Mouse (Mus musculus): ENCODE data around the gene Ribc2.

Ribc2 gene

DNA sequence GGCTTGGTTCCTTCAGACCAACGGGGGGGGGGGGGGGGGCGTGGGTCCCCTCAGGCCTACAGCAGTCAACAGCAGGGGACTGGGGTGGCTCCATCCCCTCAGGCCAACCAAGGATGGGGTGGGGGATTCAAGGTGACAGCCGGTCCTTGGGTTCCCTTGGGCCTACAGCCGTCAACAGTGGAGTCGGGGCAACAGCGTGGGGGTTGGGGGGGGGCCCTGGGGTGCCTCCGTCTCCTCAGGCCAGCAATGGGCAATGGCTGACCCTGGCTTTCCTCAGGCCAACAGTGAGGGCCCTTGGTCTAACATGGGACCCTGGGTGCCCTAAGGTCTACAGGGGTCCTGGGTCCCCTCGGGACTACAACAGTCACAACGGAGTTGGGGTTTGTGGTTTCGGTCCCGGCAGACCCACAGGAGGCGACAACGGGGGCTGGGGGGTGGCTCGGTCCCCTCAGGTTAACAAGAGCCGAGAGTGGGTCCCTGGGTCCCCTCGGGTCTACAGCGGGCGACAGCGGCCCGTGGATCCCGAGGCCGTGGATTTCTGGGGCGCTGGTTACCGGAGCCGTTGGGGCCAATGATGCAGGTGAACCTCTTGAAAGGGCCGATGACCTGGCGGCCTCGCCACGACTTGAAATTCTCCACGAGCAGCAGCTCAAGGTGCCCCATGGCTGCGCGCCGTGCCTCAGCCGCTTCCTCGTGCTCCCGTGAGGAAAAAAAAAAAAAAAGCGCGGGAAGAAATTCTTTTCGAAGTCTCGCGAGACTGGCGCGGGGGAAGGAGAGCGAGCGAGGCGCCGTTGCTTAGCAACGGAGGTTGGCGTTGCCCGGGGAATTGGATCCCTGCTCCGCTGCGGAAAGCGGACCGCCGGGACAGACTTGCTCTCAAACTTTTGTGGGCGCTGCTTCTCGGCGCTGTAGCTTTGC is at the start of gene Ribc2, which contains the start of gene Smc1b:
Gene Ribc2 (plus strand): TSS at position 804 of the 918 bp plus-strand sequence.
Gene Smc1b (minus strand): TSS at position 690 of the 918 bp plus-strand sequence.
- peak; percentile 54 for DNase-seq

GRCm38 (mm10) chr15:85085641-85086040 is 46.2 kb upstream of the Ribc2 start:
- no peak for DNase-seq

GRCm38 (mm10) chr15:85132193-85132520 is 279 bp downstream of the Ribc2 start:
- no peak for DNase-seq

DNA sequence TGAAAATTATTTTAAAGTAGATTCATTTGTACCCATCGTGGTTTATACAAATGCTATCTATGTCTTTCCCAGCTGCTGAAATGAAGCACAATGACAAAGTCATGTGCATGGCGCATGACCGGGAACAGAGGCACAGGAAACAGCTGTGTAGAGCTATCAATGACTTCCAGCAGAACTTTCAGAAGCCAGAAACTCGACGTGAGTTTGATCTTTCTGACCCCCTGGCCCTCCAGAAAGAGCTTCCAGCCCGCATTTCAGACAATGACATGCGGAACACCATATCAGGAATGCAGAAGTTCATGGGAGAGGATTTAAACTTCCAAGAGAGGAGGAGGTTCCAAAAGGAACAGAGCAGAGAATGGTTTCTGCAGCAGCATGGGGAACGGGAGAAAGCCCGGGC is 3.3 kb downstream of the Ribc2 start:
- no peak for DNase-seq

DNA sequence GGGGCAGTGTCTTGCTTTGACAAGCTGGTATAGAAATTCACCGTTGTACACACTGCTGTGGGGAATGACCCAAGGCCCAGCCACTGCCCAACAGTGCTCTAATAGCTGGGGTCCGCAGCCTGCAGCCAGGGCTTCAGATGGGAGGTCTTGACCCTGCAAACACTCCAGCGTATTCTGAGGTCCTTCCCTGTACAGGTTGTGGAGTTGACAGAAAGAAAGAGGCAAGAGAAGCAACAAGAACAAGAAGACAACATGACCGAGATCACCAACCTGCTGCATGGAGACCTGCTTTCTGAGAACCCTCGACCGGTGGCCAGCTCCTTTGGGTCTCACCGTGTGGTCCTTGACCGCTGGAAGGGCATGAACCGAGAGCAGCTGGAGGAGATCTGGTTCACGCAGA is 9.4 kb downstream of the Ribc2 start:
- no peak for DNase-seq

GRCm38 (mm10) chr15:85142441-85142840 is 10.6 kb downstream of the Ribc2 start:
- no peak for DNase-seq

DNA sequence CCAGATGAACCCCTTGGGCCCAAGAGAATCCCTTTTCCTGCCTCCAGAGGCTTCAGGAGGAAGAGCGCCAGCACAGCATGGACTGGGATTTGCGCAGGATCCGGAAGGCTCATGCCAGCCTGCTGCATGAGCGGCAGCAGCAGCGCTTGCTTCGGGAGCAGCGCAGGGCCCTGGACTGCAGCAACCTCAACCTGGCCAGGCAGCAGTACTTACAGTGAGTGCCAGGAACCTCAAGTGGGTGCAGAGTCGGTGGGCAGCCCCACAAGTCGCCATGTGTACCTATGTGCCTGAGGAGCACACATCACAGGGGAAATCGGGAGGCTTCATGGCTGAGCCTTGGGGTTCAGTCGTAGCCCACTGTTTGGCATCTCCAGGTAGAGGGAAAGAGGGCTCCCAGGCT is 11.3 kb downstream of the Ribc2 start:
- no peak for DNase-seq

DNA sequence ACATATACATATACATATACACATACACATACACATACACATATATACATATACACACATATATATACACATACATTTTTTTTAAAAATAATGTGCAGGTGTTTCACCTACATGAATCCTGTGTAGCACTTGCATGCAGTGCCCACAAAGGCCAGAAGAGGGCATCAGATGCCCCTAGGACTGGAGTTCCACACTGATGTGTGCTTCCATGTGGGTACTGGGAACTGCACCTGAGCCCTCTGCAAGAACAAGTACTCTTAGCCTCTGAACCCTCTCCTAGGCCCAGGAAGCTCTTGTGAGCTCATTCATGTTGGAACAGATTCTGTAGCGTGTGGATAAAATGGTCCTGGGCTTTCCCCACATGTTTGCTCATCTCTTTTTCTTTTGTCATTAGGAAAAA is 11.9 kb downstream of the Ribc2 start:
- DNase-seq, result no peak

- DNase-seq, result no peak
Observed at GRCm38 (mm10) chr15:85144249-85144648, 12.4 kb downstream of the Ribc2 start.

GRCm38 (mm10) chr15:85151433-85151918 is 19.6 kb downstream of the Ribc2 start:
- DNase-seq, result peak; percentile 5

GRCm38 (mm10) chr15:85152577-85152976 is 20.7 kb downstream of the Ribc2 start:
- DNase-seq, result no peak

DNA sequence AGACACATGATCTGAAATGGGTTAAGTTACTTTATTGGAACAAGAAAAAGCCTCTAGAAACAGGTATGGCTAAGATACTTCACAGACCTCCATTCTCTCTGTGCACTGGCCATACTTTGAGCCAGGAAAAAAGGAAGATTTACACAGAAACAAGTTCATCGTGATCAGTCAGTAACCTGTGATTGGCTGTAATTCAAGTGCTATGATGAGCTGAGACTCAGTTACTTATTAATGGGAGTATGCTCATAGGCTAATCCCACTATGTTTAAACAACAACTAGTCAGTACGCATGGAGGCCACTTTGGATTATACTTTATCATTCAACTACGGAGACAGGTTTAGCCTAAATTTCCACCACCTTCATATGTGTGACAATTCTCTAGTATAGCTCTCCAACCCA is 22.2 kb downstream of the Ribc2 start:
- DNase-seq, result no peak

DNA sequence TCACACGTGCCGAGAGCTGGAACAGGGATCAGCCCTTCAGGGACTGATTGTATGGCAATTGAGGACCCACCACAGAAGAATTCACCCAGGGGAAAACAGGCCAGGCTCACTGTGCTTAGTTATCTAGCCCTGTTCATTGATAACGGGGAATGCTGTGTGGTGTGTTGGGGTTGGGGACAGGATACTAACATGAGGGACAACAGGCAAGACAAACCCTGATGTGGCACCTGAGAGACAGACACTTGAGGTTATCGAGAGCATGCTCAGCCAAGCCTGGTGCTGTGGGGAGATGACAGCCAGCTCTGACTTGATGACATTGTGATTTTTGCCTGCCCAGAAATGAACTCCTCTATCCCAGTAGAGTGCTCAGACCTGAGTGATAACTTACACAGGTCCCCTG is 24.3 kb downstream of the Ribc2 start:
- DNase-seq, result no peak

- DNase-seq, result no peak
Observed at GRCm38 (mm10) chr15:85161416-85161815, 29.5 kb downstream of the Ribc2 start.

GRCm38 (mm10) chr15:85162693-85163663 is 31.1 kb downstream of the Ribc2 start:
- DNase-seq, result no peak

- DNase-seq, result no peak
Observed at GRCm38 (mm10) chr15:85166433-85166933, 34.6 kb downstream of the Ribc2 start.

- no peak for DNase-seq
Observed at GRCm38 (mm10) chr15:85167086-85167679, 35.3 kb downstream of the Ribc2 start.

GRCm38 (mm10) chr15:85172054-85172453 is 40.2 kb downstream of the Ribc2 start:
- no peak for DNase-seq

DNA sequence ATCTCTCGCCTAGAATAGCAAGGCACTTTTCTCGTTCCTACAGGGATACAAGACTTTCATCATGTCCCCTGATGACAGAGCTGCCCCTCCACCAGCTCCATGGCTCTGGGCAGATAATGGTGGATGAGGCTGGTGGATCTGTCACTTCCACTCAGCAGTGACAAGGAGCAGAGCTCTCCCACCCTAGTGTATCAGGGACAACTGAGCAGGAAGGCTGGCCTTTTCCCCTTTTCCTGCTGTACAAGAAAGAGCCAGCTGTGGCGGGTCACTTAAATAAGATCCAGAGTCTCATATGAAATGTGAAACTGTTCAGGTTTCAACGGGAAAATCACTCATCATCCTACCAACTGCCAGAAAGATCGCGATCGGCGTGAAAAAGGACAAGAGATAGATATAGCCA is 41.5 kb downstream of the Ribc2 start:
- no peak for DNase-seq

DNA sequence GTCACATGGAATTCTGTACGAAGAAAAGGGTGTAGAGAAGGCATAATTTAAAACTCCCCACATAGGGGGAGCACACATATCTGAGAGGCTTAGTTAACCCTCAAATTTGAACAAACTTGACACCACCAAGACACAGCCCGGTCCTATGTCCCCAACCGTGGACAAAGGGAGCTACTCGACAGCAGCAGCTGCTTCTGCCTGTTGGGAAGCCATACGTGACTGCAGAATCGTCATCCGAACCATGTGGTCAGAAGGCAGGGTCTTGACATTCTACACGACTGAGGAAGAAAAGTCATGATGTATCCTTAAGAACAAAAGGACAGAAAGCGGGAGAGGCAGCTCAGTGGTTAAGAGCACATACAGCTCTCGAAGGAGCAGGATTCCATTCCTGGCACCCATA is 42.2 kb downstream of the Ribc2 start:
- DNase-seq, result no peak

DNA sequence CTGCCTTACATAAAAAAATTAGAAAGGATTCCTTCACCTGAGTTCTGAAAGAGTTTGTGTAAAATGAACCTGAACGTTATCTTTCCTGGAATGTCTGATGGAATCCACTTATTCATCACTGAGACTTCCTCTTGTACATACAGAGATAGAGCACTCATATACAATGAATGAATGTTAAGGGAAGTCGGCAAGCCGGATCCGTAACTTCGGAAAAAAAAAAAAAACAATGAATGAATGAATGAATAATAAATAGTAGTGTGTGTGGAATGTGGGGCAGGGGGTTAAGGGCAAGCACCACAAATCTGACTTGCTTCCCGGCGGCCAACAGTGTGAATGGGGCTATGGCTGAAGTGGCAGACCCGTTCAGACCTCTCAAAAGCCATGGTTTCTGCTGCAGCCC is 45.7 kb downstream of the Ribc2 start:
- no peak for DNase-seq

GRCm38 (mm10) chr15:85178172-85178571 is 46.3 kb downstream of the Ribc2 start:
- no peak for DNase-seq
